Mouse (Mus musculus): ENCODE measurements around the gene Map3k5. TPM values are rescaled to one million over a fixed set of nuclear protein-coding genes. Genes with fewer than 3 reads are reported as not detected.

Map3k5 gene
- 1.2 and 1.8 TPM in 2 replicates for polyA plus RNA-seq (2014; fragmentation: Nextera tagmentation; extraction: Ambion mirVana)

- ATAC-seq (replicated peaks; ENCODE audit: low FRiP score) = peak; percentile 66
- 1% methylated on average over 89 of the region's 95 CpGs for WGBS
These were observed at the start of gene Map3k5 for GRCm38 (mm10) chr10:19934384-19935294. Gene Map3k5, plus strand, starts transcription at chr10:19934472.

GRCm38 (mm10) chr10:19886249-19886648 lies 48.0 kb upstream of the Map3k5 start:
- DNase-seq (ENCODE audit: low spot score) (no peak), ATAC-seq (replicated peaks; ENCODE audit: low FRiP score) (peak; percentile 82)

More at GRCm38 (mm10) chr10:19934384-19935294, at the start of gene Map3k5:
- no peaks in the 10 kb centered on the region for H3K36me3 ChIP-seq (ENCODE audit: control insufficient read depth, insufficient read depth, low read length)
- peak within 1 kb of the TSS; percentile 22; the same call in 1 of the 2 replicates for H3K27ac ChIP-seq (ENCODE audit: low read depth, low read length)
- peak within 1 kb of the TSS; percentile 73 for H3K4me3 ChIP-seq (ENCODE audit: low read depth, low read length)
- H3K27me3 ChIP-seq (replicated peaks; ENCODE audit: control insufficient read depth, insufficient read depth, low read length) = peaks cover 7% of the 10 kb centered on the region; the same call in 1 of the 2 replicates
- no peaks in the 10 kb centered on the region; the same call in 1 of the 2 replicates for H3K4me1 ChIP-seq (replicated peaks; ENCODE audit: control insufficient read depth, insufficient read depth, low read length)
- no peaks in the 10 kb centered on the region for H3K9me3 ChIP-seq (ENCODE audit: control insufficient read depth, low read length)
- peak; percentile 43 for DNase-seq (ENCODE audit: low spot score)
- peak within 1 kb of the TSS; percentile 72 for H3K9ac ChIP-seq (ENCODE audit: low read depth, low read length)
- peak within 1 kb of the TSS; percentile 99 for H3K4me2 ChIP-seq

GRCm38 (mm10) chr10:19889908-19890307 lies 44.4 kb upstream of the Map3k5 start:
- no peak overlapping the region for H3K9ac ChIP-seq (ENCODE audit: low read depth, low read length)
- H3K27me3 ChIP-seq (replicated peaks; ENCODE audit: control insufficient read depth, insufficient read depth, low read length) = no peaks in the 10 kb centered on the region
- 83% methylated on average over 3 of the region's 3 CpGs for WGBS
- DNase-seq (ENCODE audit: low spot score) (no peak), ATAC-seq (replicated peaks; ENCODE audit: low FRiP score) (no peak)
- H3K27ac ChIP-seq (ENCODE audit: low read depth, low read length) = no peak overlapping the region
- no peak overlapping the region for H3K4me2 ChIP-seq
- H3K4me1 ChIP-seq (replicated peaks; ENCODE audit: control insufficient read depth, insufficient read depth, low read length) = peaks cover 9% of the 10 kb centered on the region
- no peaks in the 10 kb centered on the region for H3K9me3 ChIP-seq (ENCODE audit: control insufficient read depth, low read length)
- H3K36me3 ChIP-seq (ENCODE audit: control insufficient read depth, insufficient read depth, low read length) = peaks cover 4% of the 10 kb centered on the region; the same call in 1 of the 2 replicates
- no peak overlapping the region for H3K4me3 ChIP-seq (ENCODE audit: low read depth, low read length)

More at GRCm38 (mm10) chr10:19886249-19886648, 48.0 kb upstream of the Map3k5 start:
- no peaks in the 10 kb centered on the region for H3K9me3 ChIP-seq (ENCODE audit: control insufficient read depth, low read length)
- H3K27me3 ChIP-seq (replicated peaks; ENCODE audit: control insufficient read depth, insufficient read depth, low read length) = no peaks in the 10 kb centered on the region
- 38% methylated on average over 3 of the region's 3 CpGs for WGBS
- H3K4me1 ChIP-seq (replicated peaks; ENCODE audit: control insufficient read depth, insufficient read depth, low read length) = peaks cover 9% of the 10 kb centered on the region
- H3K36me3 ChIP-seq (ENCODE audit: control insufficient read depth, insufficient read depth, low read length) = peaks cover 6% of the 10 kb centered on the region; the same call in 1 of the 2 replicates
- no peak overlapping the region for H3K27ac ChIP-seq (ENCODE audit: low read depth, low read length)
- no peak overlapping the region for H3K4me3 ChIP-seq (ENCODE audit: low read depth, low read length)
- no peak overlapping the region for H3K9ac ChIP-seq (ENCODE audit: low read depth, low read length)
- no peak overlapping the region for H3K4me2 ChIP-seq

GRCm38 (mm10) chr10:19891686-19892085 lies 42.6 kb upstream of the Map3k5 start:
- Histone ChIP-seq H3K27ac (ENCODE audit: low read depth, low read length) (no peak overlapping the region), H3K27me3 (replicated peaks; ENCODE audit: control insufficient read depth, insufficient read depth, low read length) (no peaks in the 10 kb centered on the region), H3K36me3 (ENCODE audit: control insufficient read depth, insufficient read depth, low read length) (peaks cover 4% of the 10 kb centered on the region; the same call in 1 of the 2 replicates), H3K4me1 (replicated peaks; ENCODE audit: control insufficient read depth, insufficient read depth, low read length) (no peaks in the 10 kb centered on the region; the same call in 1 of the 2 replicates), H3K4me3 (ENCODE audit: low read depth, low read length) (no peak overlapping the region), H3K4me2 (no peak overlapping the region), H3K9ac (ENCODE audit: low read depth, low read length) (no peak overlapping the region), H3K9me3 (ENCODE audit: control insufficient read depth, low read length) (no peaks in the 10 kb centered on the region)
- 54% methylated on average over 3 of the region's 3 CpGs for WGBS
- DNase-seq (ENCODE audit: low spot score) = no peak
- no peak for ATAC-seq (replicated peaks; ENCODE audit: low FRiP score)

- 83% methylated on average over 6 of the region's 6 CpGs for WGBS
- Histone ChIP-seq H3K36me3 (ENCODE audit: control insufficient read depth, insufficient read depth, low read length) (peaks cover 4% of the 10 kb centered on the region; the same call in 1 of the 2 replicates), H3K9ac (ENCODE audit: low read depth, low read length) (no peak overlapping the region), H3K4me2 (no peak overlapping the region), H3K27me3 (replicated peaks; ENCODE audit: control insufficient read depth, insufficient read depth, low read length) (no peaks in the 10 kb centered on the region), H3K4me3 (ENCODE audit: low read depth, low read length) (no peak overlapping the region), H3K4me1 (replicated peaks; ENCODE audit: control insufficient read depth, insufficient read depth, low read length) (no peaks in the 10 kb centered on the region), H3K9me3 (ENCODE audit: control insufficient read depth, low read length) (no peaks in the 10 kb centered on the region), H3K27ac (ENCODE audit: low read depth, low read length) (no peak overlapping the region)
- DNase-seq (ENCODE audit: low spot score) = no peak
- ATAC-seq (replicated peaks; ENCODE audit: low FRiP score) = no peak
These were observed 41.1 kb upstream of the Map3k5 start for GRCm38 (mm10) chr10:19893146-19893545.

- ATAC-seq (replicated peaks; ENCODE audit: low FRiP score) (no peak), DNase-seq (ENCODE audit: low spot score) (no peak)
- no peaks in the 10 kb centered on the region; the same call in 1 of the 2 replicates for H3K36me3 ChIP-seq (ENCODE audit: control insufficient read depth, insufficient read depth, low read length)
- H3K4me1 ChIP-seq (replicated peaks; ENCODE audit: control insufficient read depth, insufficient read depth, low read length) = no peaks in the 10 kb centered on the region
- H3K27me3 ChIP-seq (replicated peaks; ENCODE audit: control insufficient read depth, insufficient read depth, low read length) = no peaks in the 10 kb centered on the region
- 13% methylated on average over 4 of the region's 4 CpGs for WGBS
- H3K9me3 ChIP-seq (ENCODE audit: control insufficient read depth, low read length) = no peaks in the 10 kb centered on the region
- H3K4me2 ChIP-seq = no peak overlapping the region
- H3K9ac ChIP-seq (ENCODE audit: low read depth, low read length) = no peak overlapping the region
- H3K27ac ChIP-seq (ENCODE audit: low read depth, low read length) = no peak overlapping the region
- H3K4me3 ChIP-seq (ENCODE audit: low read depth, low read length) = no peak overlapping the region
These were observed 40.3 kb upstream of the Map3k5 start for GRCm38 (mm10) chr10:19893976-19894375.

GRCm38 (mm10) chr10:19900191-19900590 lies 34.1 kb upstream of the Map3k5 start:
- 67% methylated on average over 2 of the region's 2 CpGs for WGBS
- no peak overlapping the region for H3K9ac ChIP-seq (ENCODE audit: low read depth, low read length)
- H3K4me1 ChIP-seq (replicated peaks; ENCODE audit: control insufficient read depth, insufficient read depth, low read length) = no peaks in the 10 kb centered on the region
- DNase-seq (ENCODE audit: low spot score) = no peak
- H3K9me3 ChIP-seq (ENCODE audit: control insufficient read depth, low read length) = no peaks in the 10 kb centered on the region
- ATAC-seq (replicated peaks; ENCODE audit: low FRiP score) = no peak
- H3K27me3 ChIP-seq (replicated peaks; ENCODE audit: control insufficient read depth, insufficient read depth, low read length) = no peaks in the 10 kb centered on the region
- no peak overlapping the region for H3K27ac ChIP-seq (ENCODE audit: low read depth, low read length)
- no peak overlapping the region for H3K4me3 ChIP-seq (ENCODE audit: low read depth, low read length)
- H3K4me2 ChIP-seq = no peak overlapping the region
- no peaks in the 10 kb centered on the region; the same call in 1 of the 2 replicates for H3K36me3 ChIP-seq (ENCODE audit: control insufficient read depth, insufficient read depth, low read length)

- no peak overlapping the region for H3K9ac ChIP-seq (ENCODE audit: low read depth, low read length)
- no peak overlapping the region for H3K4me3 ChIP-seq (ENCODE audit: low read depth, low read length)
- DNase-seq (ENCODE audit: low spot score) (no peak), ATAC-seq (replicated peaks; ENCODE audit: low FRiP score) (no peak)
- H3K4me1 ChIP-seq (replicated peaks; ENCODE audit: control insufficient read depth, insufficient read depth, low read length) = no peaks in the 10 kb centered on the region; the same call in 1 of the 2 replicates
- H3K4me2 ChIP-seq = no peak overlapping the region
- WGBS = 76% methylated on average over 7 of the region's 7 CpGs
- H3K27me3 ChIP-seq (replicated peaks; ENCODE audit: control insufficient read depth, insufficient read depth, low read length) = no peaks in the 10 kb centered on the region
- H3K9me3 ChIP-seq (ENCODE audit: control insufficient read depth, low read length) = no peaks in the 10 kb centered on the region
- H3K36me3 ChIP-seq (ENCODE audit: control insufficient read depth, insufficient read depth, low read length) = no peaks in the 10 kb centered on the region; the same call in 1 of the 2 replicates
- no peak overlapping the region for H3K27ac ChIP-seq (ENCODE audit: low read depth, low read length)
These were observed 32.3 kb upstream of the Map3k5 start for GRCm38 (mm10) chr10:19901992-19902391.

Data from liver, embryonic 11.5 days (tissue).